Mouse (Mus musculus) heart, postnatal 0 days (tissue): Measurements from ENCODE around the gene Pitx2.

Experiments
- CTCF ChIP-seq: IDR thresholded peaks from 2 replicates; pipeline ENCODE4 v1.5.1; 2016; ENCODE audit warnings: antibody characterized with exemption, control low read depth, low read depth
- EP300 ChIP-seq: IDR thresholded peaks from 2 replicates; pipeline ENCODE4 v1.6.1; 2016; ENCODE audit warnings: antibody characterized with exemption, low read depth

DNA sequence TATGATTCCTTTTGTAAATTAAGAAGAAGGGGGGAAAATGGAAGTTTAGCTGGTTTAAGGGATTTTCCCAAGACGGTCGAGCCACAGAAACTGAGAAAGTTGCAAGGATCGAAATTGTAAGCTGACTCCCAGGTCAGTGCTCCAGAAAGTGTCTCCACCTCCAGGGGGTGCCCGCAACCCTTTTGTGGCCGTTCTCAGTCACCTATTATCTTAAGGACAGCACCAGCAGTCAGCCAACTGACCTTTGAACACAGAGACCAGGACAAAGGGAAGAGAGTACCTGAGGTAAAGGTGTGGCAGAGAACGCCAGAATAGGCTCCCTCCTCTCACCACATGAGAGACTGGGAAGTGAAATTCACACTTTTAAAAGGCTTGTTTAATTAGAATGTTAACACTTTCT lies 33.0 kb upstream of the Pitx2 start:
- no peak for TF ChIP-seq CTCF
- TF ChIP-seq EP300, result no peak
